Comparison of ENCODE assay signal across 7 mouse cellular contexts in genomic region chr1:191125811-191126638, GRCm38 (mm10). TPM values are rescaled to one million over a fixed set of nuclear protein-coding genes. Genes with fewer than 3 reads are reported as not detected.
DNase-seq lines count a peak whose midpoint lies in the region; ATAC-seq and TF ChIP-seq lines count a peak whose summit lies in the region.

No protein-coding gene starts in this region.

- no peak overlapping the region for H3K4me3 ChIP-seq in cerebellum, adult 2 months (replicated peaks; ENCODE audit: insufficient read depth, low read depth, low read length)
- peak overlapping the region; percentile 27 for H3K4me3 ChIP-seq in hindbrain, embryonic 12.5 days
- H3K4me3 ChIP-seq in limb, embryonic 13.5 days = peak overlapping the region; percentile 39
- peak overlapping the region; percentile 29 for H3K4me3 ChIP-seq in midbrain, embryonic 13.5 days (replicated peaks)

- no peak for TF ChIP-seq POLR2A in cerebellum, adult 2 months (IDR thresholded peaks at IDR 0.05; ENCODE audit: borderline replicate concordance, insufficient read depth, low read length)

- H3K27ac ChIP-seq in cerebellum, adult 2 months (ENCODE audit: insufficient read depth, low read length) = no peak overlapping the region
- H3K27ac ChIP-seq in hindbrain, embryonic 12.5 days = no peak overlapping the region
- no peak overlapping the region for H3K27ac ChIP-seq in limb, embryonic 13.5 days
- H3K27ac ChIP-seq in midbrain, embryonic 13.5 days = no peak overlapping the region

- peak overlapping the region; percentile 38; the same call in 1 of the 2 replicates for H3K9ac ChIP-seq in hindbrain, embryonic 12.5 days
- H3K9ac ChIP-seq in limb, embryonic 13.5 days = peak overlapping the region; percentile 55; the same call in 1 of the 2 replicates
- H3K9ac ChIP-seq in midbrain, embryonic 13.5 days (replicated peaks) = 0 out of 2 replicates have a peak overlapping the region, but pooled peaks have one; percentile 10

- peak; percentile 61 for TF ChIP-seq CTCF in cerebellum, adult 2 months (IDR thresholded peaks at IDR 0.05; ENCODE audit: borderline replicate concordance, insufficient read depth, low read depth, low read length)

- WGBS in cerebellum, adult 2 months = 19% methylated on average over 38 of the region's 38 CpGs
- WGBS in hindbrain, embryonic 12.5 days = 17% methylated on average over 38 of the region's 38 CpGs
- WGBS in limb, embryonic 13.5 days = 13% methylated on average over 38 of the region's 38 CpGs
- 18% methylated on average over 38 of the region's 38 CpGs for WGBS in midbrain, embryonic 13.5 days

- H3K27me3 ChIP-seq in cerebellum, adult 2 months (ENCODE audit: control insufficient read depth, insufficient read depth, low read length) = no peaks in the 10 kb centered on the region
- peaks cover 17% of the 10 kb centered on the region for H3K27me3 ChIP-seq in hindbrain, embryonic 12.5 days
- peaks cover 14% of the 10 kb centered on the region; the same call in 1 of the 2 replicates for H3K27me3 ChIP-seq in limb, embryonic 13.5 days
- H3K27me3 ChIP-seq in midbrain, embryonic 13.5 days = peaks cover 16% of the 10 kb centered on the region

- peak; percentile 87 for ATAC-seq in frontal cortex, adult (ENCODE audit: low TSS enrichment)
- peak; percentile 43; the same call in 1 of the 2 replicates for ATAC-seq in hindbrain, embryonic 12.5 days (ENCODE audit: low FRiP score)
- peak; percentile 81 for ATAC-seq in limb, embryonic 13.5 days (ENCODE audit: low FRiP score, low read depth)
- peak; percentile 75 for ATAC-seq in midbrain, embryonic 13.5 days

- no peaks in the 10 kb centered on the region for H3K36me3 ChIP-seq in hindbrain, embryonic 12.5 days
- H3K36me3 ChIP-seq in limb, embryonic 13.5 days = no peaks in the 10 kb centered on the region
- H3K36me3 ChIP-seq in midbrain, embryonic 13.5 days = no peaks in the 10 kb centered on the region

- H3K4me2 ChIP-seq in hindbrain, embryonic 12.5 days (replicated peaks) = peak overlapping the region; percentile 56
- H3K4me2 ChIP-seq in limb, embryonic 13.5 days (replicated peaks) = peak overlapping the region; percentile 68
- peak overlapping the region; percentile 52 for H3K4me2 ChIP-seq in midbrain, embryonic 13.5 days (replicated peaks)

- peaks cover 9% of the 10 kb centered on the region for H3K9me3 ChIP-seq in hindbrain, embryonic 12.5 days (replicated peaks)
- H3K9me3 ChIP-seq in limb, embryonic 13.5 days = peaks cover 12% of the 10 kb centered on the region; the same call in 1 of the 2 replicates
- H3K9me3 ChIP-seq in midbrain, embryonic 13.5 days = no peaks in the 10 kb centered on the region

- peak; percentile 74 for DNase-seq in R1 (ENCODE audit: low read depth, low spot score)
- DNase-seq in cerebellum, adult 2 months = peak; percentile 18 to 33
- peak; percentile 47 to 82 for DNase-seq in spleen, postnatal 10 days (ENCODE audit: low spot score in 2 of 2)

- H3K4me1 ChIP-seq in cerebellum, adult 2 months (ENCODE audit: control insufficient read depth, insufficient read depth, low read length) = no peaks in the 10 kb centered on the region
- H3K4me1 ChIP-seq in hindbrain, embryonic 12.5 days = peaks cover 7% of the 10 kb centered on the region; the same call in 1 of the 2 replicates
- H3K4me1 ChIP-seq in limb, embryonic 13.5 days = 0 out of 2 replicates have a peak, but pooled peaks cover 8% of the 10 kb centered on the region
- peaks cover 3% of the 10 kb centered on the region; the same call in 1 of the 2 replicates for H3K4me1 ChIP-seq in midbrain, embryonic 13.5 days (replicated peaks)

RNA-seq across cellular contexts. Expression of gene Batf3, which starts 28.4 kb away (rescaled TPM):
- polyA plus RNA-seq in cerebellum, adult 2 months (2012; rRNA removed) = 0.62 and 0.85 TPM in 2 replicates
- 2.8 and 3.8 TPM in 2 replicates for polyA plus RNA-seq in hindbrain, embryonic 12.5 days (2016; fragmentation: Nextera tagmentation; extraction: Ambion mirVana)
- 16.6 and 16.7 TPM in 2 replicates for polyA plus RNA-seq in limb, embryonic 13.5 days (2015; fragmentation: Nextera tagmentation; extraction: Ambion mirVana)
- polyA plus RNA-seq in midbrain, embryonic 13.5 days (2015; fragmentation: Nextera tagmentation; extraction: Ambion mirVana) = 1.3 and 1.5 TPM in 2 replicates

RNA-seq across cellular contexts. Expression of gene Fam71a, which starts 38.6 kb away (rescaled TPM):
- polyA plus RNA-seq in cerebellum, adult 2 months (2012; rRNA removed) = not detected in 2 replicates
- not detected in 2 replicates for polyA plus RNA-seq in hindbrain, embryonic 12.5 days (2016; fragmentation: Nextera tagmentation; extraction: Ambion mirVana)
- polyA plus RNA-seq in limb, embryonic 13.5 days (2015; fragmentation: Nextera tagmentation; extraction: Ambion mirVana) = not detected in 2 replicates
- polyA plus RNA-seq in midbrain, embryonic 13.5 days (2015; fragmentation: Nextera tagmentation; extraction: Ambion mirVana) = not detected in 2 replicates
